Mouse (Mus musculus) C2C12 (cell line): ENCODE results near the gene Tpcn1. TPM values are rescaled to one million over a fixed set of nuclear protein-coding genes. Genes with fewer than 3 reads are reported as not detected.

ENCODE experiments used
- H3K27me3 ChIP-seq: one replicate; pipeline ENCODE4 v1.6.1; 2011; ENCODE audit not compliant: control insufficient read depth, insufficient read depth, insufficient read length
- H3K36me3 ChIP-seq: one replicate; pipeline ENCODE4 v1.6.1; 2011; ENCODE audit not compliant: control insufficient read depth, insufficient read depth
- H3K4me3 ChIP-seq: one replicate; pipeline ENCODE4 v1.5.1; 2011; ENCODE audit warnings: mild to moderate bottlenecking, control low read depth; ENCODE audit not compliant: poor library complexity, insufficient read depth, severe bottlenecking
- H3K79me2 ChIP-seq: one replicate; pipeline ENCODE4 v1.6.1; 2011; ENCODE audit not compliant: control insufficient read depth, insufficient read depth
- H3K79me3 ChIP-seq: one replicate; pipeline ENCODE4 v1.6.1; 2011; ENCODE audit warnings: low read depth, control low read depth
- H3ac ChIP-seq: one replicate; pipeline ENCODE3; 2011; ENCODE audit warnings: low read depth; ENCODE audit not compliant: control insufficient read depth, insufficient read length
- CEBPB ChIP-seq: IDR thresholded peaks from one replicate; pipeline ENCODE4 v1.6.1; 2011; ENCODE audit warnings: low read depth, mild to moderate bottlenecking, control low read depth, moderate library complexity
- CTCF ChIP-seq: IDR thresholded peaks from one replicate; pipeline ENCODE4 v1.5.1; 2011; ENCODE audit not compliant: control insufficient read depth, insufficient read depth, insufficient read length
- FOSL1 ChIP-seq: IDR thresholded peaks from one replicate; pipeline ENCODE4 v1.8.0; 2011; ENCODE audit warnings: mild to moderate bottlenecking, low read length; ENCODE audit not compliant: poor library complexity, insufficient read depth, severe bottlenecking
- MAX ChIP-seq: IDR thresholded peaks from one replicate; pipeline ENCODE4 v1.6.1; 2011; ENCODE audit warnings: mild to moderate bottlenecking, control low read depth
- MYOD1 ChIP-seq: IDR thresholded peaks from one replicate; pipeline ENCODE4 v1.6.1; 2011; ENCODE audit warnings: low read depth; ENCODE audit not compliant: control insufficient read depth, insufficient read length
- MYOG ChIP-seq: IDR thresholded peaks from one replicate; pipeline ENCODE4 v1.6.1; 2011; ENCODE audit not compliant: control insufficient read depth, insufficient read length; ENCODE audit errors: extremely low read depth
- USF1 ChIP-seq: IDR thresholded peaks from one replicate; pipeline ENCODE4 v1.6.1; 2011; ENCODE audit warnings: low read depth, mild to moderate bottlenecking, control low read depth, moderate library complexity
- polyA plus RNA-seq: library from polyadenylated mRNA; unstranded; fragments of >200 nt; fragmentation: generic; extraction: Trizol; gene quantifications from one replicate; pipeline ENCODE4 v1.2.1, GENCODE M21; 2012; ENCODE audit warnings: missing spikeins

Gene Tpcn1
- polyA plus RNA-seq, 1 experiment: 34.6 TPM

DNA sequence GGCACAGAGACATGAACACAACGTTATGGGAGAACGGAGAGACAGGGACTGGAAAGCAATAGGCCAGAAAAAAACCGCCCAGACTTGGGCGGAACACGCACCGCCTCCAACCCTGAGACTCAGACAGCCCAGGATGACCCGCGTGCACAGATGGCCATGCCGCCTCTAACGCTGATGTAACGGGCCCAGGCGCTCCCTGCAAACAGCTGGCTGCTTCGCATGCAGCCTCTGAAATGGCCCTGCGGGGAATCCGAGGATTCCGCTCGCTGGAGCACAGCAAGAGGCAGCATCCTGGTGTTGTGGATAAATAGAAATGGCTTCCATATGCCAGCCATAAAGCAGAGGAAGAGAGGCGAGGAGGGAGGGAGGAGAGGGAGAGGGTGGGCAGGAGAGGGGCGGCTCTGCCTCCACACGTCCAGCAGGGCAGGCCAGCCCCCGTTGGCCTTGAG, 21.2 kb downstream of the Tpcn1 start:
- Histone ChIP-seq H3K79me2 (peaks cover 84% of the 10 kb centered on the region), H3K27me3 (no peaks in the 10 kb centered on the region), H3ac (no peak overlapping the region), H3K79me3 (peaks cover 37% of the 10 kb centered on the region), H3K36me3 (peaks cover 6% of the 10 kb centered on the region), H3K4me3 (no peak overlapping the region)
- TF ChIP-seq USF1: no peak
- TF ChIP-seq MAX: peak; percentile 87
- peak; percentile 61 for TF ChIP-seq MYOD1
- TF ChIP-seq CEBPB: no peak
- TF ChIP-seq FOSL1: no peak
- TF ChIP-seq CTCF: no peak

DNA sequence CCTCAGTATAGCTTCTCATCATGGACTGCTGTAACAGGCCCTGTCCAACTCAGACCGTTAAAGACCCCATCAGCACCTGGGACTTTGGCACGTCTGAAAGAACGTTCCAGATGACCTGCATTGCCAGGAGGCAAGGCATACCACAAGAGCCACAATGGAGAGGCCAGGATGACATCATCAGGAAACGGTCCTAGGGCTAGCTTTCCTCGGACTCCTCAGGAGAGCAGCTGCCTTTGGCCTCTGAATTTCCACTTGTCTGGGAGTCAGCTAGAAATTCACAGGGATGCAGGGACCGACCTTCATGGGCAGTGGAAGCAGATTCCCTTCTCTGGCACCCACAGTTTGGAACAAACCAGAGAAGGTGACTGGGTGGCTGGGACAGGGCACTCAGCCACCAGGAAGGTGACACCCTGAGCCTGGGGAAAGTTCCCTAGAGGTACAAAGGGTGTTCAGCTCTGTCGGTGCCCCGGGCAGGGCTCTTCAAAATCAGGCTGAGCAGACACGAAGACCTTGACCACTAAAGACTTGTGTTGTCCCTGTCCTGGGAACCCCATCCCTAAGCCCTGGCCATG, 21.7 kb downstream of the Tpcn1 start:
- H3ac ChIP-seq: peak overlapping the region; percentile 9
- H3K36me3 ChIP-seq: peaks cover 6% of the 10 kb centered on the region
- TF ChIP-seq MYOD1 (peak; percentile 77), FOSL1 (no peak), USF1 (no peak)
- H3K79me3 ChIP-seq: peaks cover 38% of the 10 kb centered on the region
- H3K4me3 ChIP-seq: no peak overlapping the region
- H3K79me2 ChIP-seq: peaks cover 84% of the 10 kb centered on the region
- H3K27me3 ChIP-seq: no peaks in the 10 kb centered on the region

DNA sequence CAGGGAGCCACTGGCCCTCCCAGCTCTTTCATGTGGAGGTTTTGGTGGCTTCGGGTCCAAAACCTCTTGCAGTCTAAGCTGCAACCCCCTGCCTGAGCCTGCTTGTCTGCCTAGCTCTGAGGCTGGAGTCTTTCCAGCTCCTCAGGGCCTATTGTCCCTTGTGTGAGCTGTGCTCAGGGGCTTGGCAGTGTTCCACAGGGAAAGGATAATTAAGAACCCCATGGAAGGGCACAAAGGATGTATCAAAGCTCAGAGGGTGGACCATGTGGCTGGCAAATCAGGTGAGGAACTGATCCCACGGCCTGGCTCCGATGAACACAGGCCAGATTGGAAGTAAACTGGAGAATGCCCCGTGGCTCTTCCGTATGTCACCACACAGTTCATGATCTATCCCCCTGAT, 22.4 kb downstream of the Tpcn1 start:
- Histone ChIP-seq H3K36me3 (peaks cover 6% of the 10 kb centered on the region), H3ac (no peak overlapping the region), H3K79me2 (peaks cover 79% of the 10 kb centered on the region), H3K27me3 (no peaks in the 10 kb centered on the region), H3K4me3 (no peak overlapping the region), H3K79me3 (peaks cover 33% of the 10 kb centered on the region)
- TF ChIP-seq MYOG: no peak

DNA sequence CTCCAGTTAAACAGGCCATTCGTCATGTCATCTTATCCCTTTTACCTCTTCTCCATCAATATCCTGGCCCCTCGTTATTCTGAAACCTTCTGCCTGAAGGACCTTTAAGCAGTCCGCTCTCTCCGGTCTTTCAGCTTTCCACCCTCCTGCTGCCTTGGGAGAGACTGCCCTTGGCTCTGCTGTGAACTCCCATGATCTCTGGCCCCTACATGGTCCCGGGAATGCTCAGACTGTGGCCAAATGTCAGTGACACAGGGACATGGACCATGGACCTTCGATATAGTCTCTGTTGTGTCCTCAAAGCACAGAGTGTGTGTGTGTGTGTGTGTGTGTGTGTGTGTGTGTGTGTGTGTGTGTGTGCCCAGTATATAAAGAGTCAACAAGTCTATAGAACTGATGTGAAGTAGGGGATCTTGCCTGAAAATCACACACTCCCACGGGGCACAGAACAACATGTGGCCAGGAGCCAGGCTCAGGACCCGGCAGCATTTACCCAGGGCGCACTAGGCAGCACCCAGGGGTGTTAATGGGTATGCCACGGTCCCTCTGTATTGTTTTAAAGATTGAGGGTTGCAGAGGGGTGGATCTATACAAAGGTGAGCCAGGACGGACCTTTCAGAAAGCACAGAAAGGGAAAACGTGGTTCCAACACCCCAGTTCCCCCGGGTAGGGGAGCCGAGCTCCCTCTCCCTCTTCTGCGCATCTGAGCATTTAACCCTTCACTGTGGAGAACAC, 23.1 kb downstream of the Tpcn1 start:
- no peak overlapping the region for H3K4me3 ChIP-seq
- H3K79me2 ChIP-seq: peaks cover 72% of the 10 kb centered on the region
- H3K36me3 ChIP-seq: peaks cover 6% of the 10 kb centered on the region
- no peaks in the 10 kb centered on the region for H3K27me3 ChIP-seq
- H3K79me3 ChIP-seq: peaks cover 32% of the 10 kb centered on the region
- no peak overlapping the region for H3ac ChIP-seq
- no peak for TF ChIP-seq MYOG
- no peak for TF ChIP-seq CTCF
- TF ChIP-seq USF1: no peak
- TF ChIP-seq MYOD1: no peak
- no peak for TF ChIP-seq MAX
- no peak for TF ChIP-seq FOSL1
- TF ChIP-seq CEBPB: no peak

DNA sequence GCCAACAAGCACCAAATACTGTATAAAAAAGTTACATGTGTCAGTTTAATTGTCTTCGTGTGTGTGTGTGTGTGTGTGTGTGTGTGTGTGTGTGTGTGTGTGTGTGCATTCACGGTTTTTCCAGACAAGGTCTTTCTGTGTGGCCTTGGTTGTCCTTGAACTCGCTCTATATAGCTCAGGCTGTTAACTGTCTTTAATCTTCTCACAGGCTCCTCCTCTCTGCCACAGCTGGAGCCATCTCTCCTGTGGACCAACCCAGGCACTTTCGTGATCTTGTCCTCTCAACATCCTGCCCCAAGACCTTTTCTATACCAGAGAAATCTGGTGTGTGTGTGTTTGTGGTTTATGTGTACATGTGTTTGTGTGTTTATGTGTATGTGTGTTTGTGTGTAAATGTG, 24.6 kb downstream of the Tpcn1 start:
- Histone ChIP-seq H3K79me2 (peaks cover 72% of the 10 kb centered on the region), H3K36me3 (no peaks in the 10 kb centered on the region), H3K79me3 (peaks cover 36% of the 10 kb centered on the region), H3K4me3 (no peak overlapping the region), H3ac (no peak overlapping the region), H3K27me3 (no peaks in the 10 kb centered on the region)
- TF ChIP-seq MYOG (no peak), CTCF (no peak), USF1 (no peak), FOSL1 (no peak)

DNA sequence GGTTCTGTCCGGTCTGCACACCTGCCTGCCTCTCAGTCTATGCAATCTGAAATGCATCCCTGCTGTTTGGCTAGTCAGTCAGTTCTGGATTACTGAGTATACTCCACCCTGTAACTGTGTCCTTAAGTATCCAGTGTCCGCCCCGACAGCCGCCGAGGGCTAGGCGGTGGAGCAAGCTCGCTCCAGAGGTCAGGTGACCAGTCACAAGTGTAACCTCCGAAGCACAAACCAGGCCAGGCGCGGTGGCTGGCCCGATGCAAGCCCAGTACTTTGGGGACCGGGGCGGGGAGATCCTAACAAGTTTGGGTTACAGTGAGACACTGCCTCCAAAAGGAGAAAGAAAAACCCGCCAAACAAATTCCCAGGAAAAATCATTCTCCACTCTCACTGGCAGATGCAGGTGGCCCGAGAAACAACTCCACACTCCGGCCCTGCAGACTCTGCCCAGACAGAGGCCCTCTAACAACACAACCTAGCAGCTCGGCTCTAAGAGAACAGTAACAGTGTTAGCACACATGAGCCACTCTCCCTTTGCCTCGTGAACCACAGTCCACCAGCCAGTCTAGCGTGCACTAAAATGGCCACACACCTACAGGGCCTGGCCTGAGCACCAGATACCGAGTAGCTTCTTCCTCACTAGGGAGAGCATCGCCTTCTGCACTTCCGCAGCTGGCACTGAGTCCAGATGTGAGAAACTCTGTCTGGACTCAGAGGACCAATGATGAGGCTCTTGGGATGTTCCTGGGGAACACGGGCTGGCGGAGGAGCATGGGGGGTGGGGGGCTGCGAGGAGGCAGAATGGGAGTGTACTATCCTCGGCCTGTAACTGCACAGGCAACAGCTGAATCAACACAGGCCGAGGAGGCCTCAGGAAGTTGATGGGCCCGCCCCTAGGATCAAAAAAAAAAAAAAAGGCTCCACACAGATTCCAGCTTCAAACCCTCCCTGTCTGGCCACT, 25.2 kb downstream of the Tpcn1 start:
- Histone ChIP-seq H3K36me3 (peaks cover 6% of the 10 kb centered on the region), H3ac (peak overlapping the region; percentile 67), H3K79me3 (peaks cover 40% of the 10 kb centered on the region), H3K4me3 (no peak overlapping the region), H3K27me3 (no peaks in the 10 kb centered on the region), H3K79me2 (peaks cover 72% of the 10 kb centered on the region)
- TF ChIP-seq FOSL1 (no peak), USF1 (peak; percentile 54), MYOD1 (peak; percentile 93)
